Mouse (Mus musculus): ENCODE measurements around the gene B4galnt4. TPM values are rescaled to one million over a fixed set of nuclear protein-coding genes. Genes with fewer than 3 reads are reported as not detected.
A peak's percentile ranks its signal among the peaks of the same experiment; 100 is the strongest.

Gene B4galnt4
- total and polyA plus RNA-seq, 3 experiments: 0.81 to 8.0 TPM; not detected in 1

GRCm38 (mm10) chr7:141096649-141097056, 35.7 kb downstream of the B4galnt4 start:
- no peak for TF ChIP-seq MEF2A (IDR thresholded peaks at IDR 0.05; ENCODE audit: extremely low read depth, insufficient replicate concordance, low read depth, low read length, poor library complexity, severe bottlenecking)
- no peak for TF ChIP-seq KAT2A (conservative IDR thresholded peaks at IDR 0.05; ENCODE audit: low read depth, low read length)
- TF ChIP-seq ETS1 (IDR thresholded peaks at IDR 0.05; ENCODE audit: low read depth, low read length): 0 out of 2 replicates have a peak, but pooled peaks have one; percentile 6
- no peak for TF ChIP-seq ZNF384 (IDR thresholded peaks at IDR 0.05; ENCODE audit: low read depth, low read length)
- no peak for TF ChIP-seq USF1 (IDR thresholded peaks at IDR 0.05; ENCODE audit: low read depth, low read length)
- TF ChIP-seq CHD1 (IDR thresholded peaks at IDR 0.05; ENCODE audit: low read depth, low read length): no peak
- peak; percentile 55 for TF ChIP-seq MXI1 (IDR thresholded peaks at IDR 0.05; ENCODE audit: low read depth, low read length)
- TF ChIP-seq USF2 (IDR thresholded peaks at IDR 0.05; ENCODE audit: borderline replicate concordance in 1 of 2, insufficient read depth in 1 of 2, low read depth in 1 of 2, low read length in 2 of 2): no peak
- peak; percentile 29; the same call in 1 of the 2 replicates for TF ChIP-seq SMC3 (IDR thresholded peaks at IDR 0.05; ENCODE audit: low read depth, low read length)
- peak; percentile 81 for TF ChIP-seq ELF1 (IDR thresholded peaks at IDR 0.05; ENCODE audit: low read depth, low read length)
- peak in 2 of 3 experiments; percentile 3 to 47; a peak in 2 of 6 replicates for TF ChIP-seq CTCF (IDR thresholded peaks at IDR 0.05 in 2 of 3, conservative IDR thresholded peaks at IDR 0.05 in 1 of 3; ENCODE audit: control insufficient read depth in 1 of 3, insufficient read depth in 1 of 3, low read depth in 2 of 3, low read length in 3 of 3, poor library complexity in 1 of 3, severe bottlenecking in 1 of 3)
- TF ChIP-seq RCOR1 (IDR thresholded peaks at IDR 0.05; ENCODE audit: low read depth, low read length): no peak
- TF ChIP-seq GATA1 (IDR thresholded peaks at IDR 0.05; ENCODE audit: low read depth, low read length): no peak
- TF ChIP-seq RAD21 (IDR thresholded peaks at IDR 0.05; ENCODE audit: low read depth, low read length): peak; percentile 44
- no peak for TF ChIP-seq NRF1 (IDR thresholded peaks at IDR 0.05; ENCODE audit: insufficient read depth, low read depth, low read length, poor library complexity, severe bottlenecking)
- TF ChIP-seq MYC (IDR thresholded peaks at IDR 0.05; ENCODE audit: low read depth, low read length): no peak
- no peak; a peak in 1 of 4 replicates for TF ChIP-seq EP300 (IDR thresholded peaks at IDR 0.05; ENCODE audit: low read depth in 1 of 2, low read length in 2 of 2)
- no peak for TF ChIP-seq TCF12 (IDR thresholded peaks at IDR 0.05; ENCODE audit: low read depth, low read length)
- TF ChIP-seq NELFE (IDR thresholded peaks at IDR 0.05; ENCODE audit: low read depth, low read length): peak; percentile 59
- peak; percentile 60 for TF ChIP-seq SIN3A (IDR thresholded peaks at IDR 0.05; ENCODE audit: low read length)
- peak; percentile 74; the same call in 1 of the 2 replicates for TF ChIP-seq MAZ (IDR thresholded peaks at IDR 0.05; ENCODE audit: low read depth, low read length)
- TF ChIP-seq ZMIZ1 (IDR thresholded peaks at IDR 0.05; ENCODE audit: low read depth, low read length): peak; percentile 65; the same call in 1 of the 2 replicates
- no peak for TF ChIP-seq JUND (IDR thresholded peaks at IDR 0.05; ENCODE audit: low read depth, low read length)
- TF ChIP-seq BHLHE40 (IDR thresholded peaks at IDR 0.05; ENCODE audit: borderline replicate concordance, low read depth, low read length): no peak
- TF ChIP-seq POLR2AphosphoS2 (IDR thresholded peaks at IDR 0.05; ENCODE audit: low read length): 0 out of 2 replicates have a peak, but pooled peaks have one; percentile 36
- no peak for TF ChIP-seq UBTF (IDR thresholded peaks at IDR 0.05; ENCODE audit: borderline replicate concordance, insufficient read depth, low read depth, low read length)
- peak in 1 of 2 experiments; percentile 69; a peak in 2 of 4 replicates for TF ChIP-seq POLR2A (IDR thresholded peaks at IDR 0.05; ENCODE audit: control insufficient read depth in 1 of 2, insufficient read depth in 1 of 2, low read depth in 1 of 2, low read length in 2 of 2, poor library complexity in 1 of 2)
- TF ChIP-seq GABPA (IDR thresholded peaks at IDR 0.05; ENCODE audit: low read depth, low read length): no peak
- 0 out of 2 replicates have a peak, but pooled peaks have one; percentile 62 for TF ChIP-seq TBP (IDR thresholded peaks at IDR 0.05; ENCODE audit: low read depth, low read length)
- TF ChIP-seq CHD2 (IDR thresholded peaks at IDR 0.05; ENCODE audit: low read length): no peak
- TF ChIP-seq MAX (IDR thresholded peaks at IDR 0.05; ENCODE audit: low read length): no peak
- peak; percentile 76 for TF ChIP-seq HCFC1 (IDR thresholded peaks at IDR 0.05; ENCODE audit: low read depth, low read length)
- no peak for TF ChIP-seq ZKSCAN1 (IDR thresholded peaks at IDR 0.05; ENCODE audit: low read depth, low read length)
- TF ChIP-seq MAFK (IDR thresholded peaks at IDR 0.05; ENCODE audit: borderline replicate concordance, low read depth, low read length): no peak
- peak; percentile 34 for TF ChIP-seq ZC3H11A (IDR thresholded peaks at IDR 0.05; ENCODE audit: low read depth, low read length)
- TF ChIP-seq TAL1 (IDR thresholded peaks at IDR 0.05; ENCODE audit: low read length): no peak
- TF ChIP-seq POLR2AphosphoS5 (IDR thresholded peaks at IDR 0.05; ENCODE audit: borderline replicate concordance, low read depth, low read length): no peak
- peak; percentile 93 for DNase-seq (ENCODE audit: low read depth, low spot score)
- peaks cover 0 to 2% of the 10 kb centered on the region in 2 experiments; a peak in 1 of 4 replicates for H3K27me3 ChIP-seq (ENCODE audit: control insufficient read depth in 1 of 2, insufficient read depth in 2 of 2, low read length in 2 of 2)
- no peaks in the 10 kb centered on the region for H3K9me3 ChIP-seq (replicated peaks; ENCODE audit: insufficient read depth, low read length)
- H3K79me2 ChIP-seq (ENCODE audit: control insufficient read depth, insufficient read depth, low read length, poor library complexity): no peaks in the 10 kb centered on the region
- H3K4me3 ChIP-seq (ENCODE audit: control insufficient read depth in 1 of 2, insufficient read depth in 1 of 2, low read depth in 2 of 2, low read length in 2 of 2): peak overlapping the region; percentile 36 to 63
- H3K27ac ChIP-seq (ENCODE audit: control insufficient read depth, low read depth, low read length): peak overlapping the region; percentile 33
- H3K4me1 ChIP-seq (ENCODE audit: control insufficient read depth in 1 of 2, insufficient read depth in 2 of 2, low read length in 2 of 2): peaks cover 0 to 15% of the 10 kb centered on the region in 2 experiments; a peak in 2 of 4 replicates
- peaks cover 0 to 7% of the 10 kb centered on the region in 2 experiments; a peak in 2 of 4 replicates for H3K36me3 ChIP-seq (ENCODE audit: control insufficient read depth in 1 of 2, insufficient read depth in 2 of 2, low read length in 2 of 2)
- H3K9ac ChIP-seq (ENCODE audit: control insufficient read depth, low read depth, low read length, poor library complexity, severe bottlenecking): peak overlapping the region; percentile 54
